Mouse (Mus musculus): ENCODE results near the gene Acss2.

- TF ChIP-seq TAL1 (IDR thresholded peaks at IDR 0.05; ENCODE audit: low read length) (no peak), GATA1 (IDR thresholded peaks at IDR 0.05; ENCODE audit: low read length) (no peak)
These were observed 99.2 kb downstream of the Acss2 start for GRCm38 (mm10) chr2:155616971-155617370.

Data from erythroblast, embryonic 14.5 days (primary cell).